Mouse (Mus musculus): Measurements from ENCODE around the gene N4bp2l2.
"Not testable (repeated sequence)": the region's sequence is repeated elsewhere in the genome, so short reads cannot be mapped to it uniquely, and the experiment has no call there.

- not testable (repeated sequence) for TF ChIP-seq CTCF, POLR2A (IDR thresholded peaks at IDR 0.05; ENCODE audit: extremely low read depth, insufficient read depth, low read length)
These were observed 6.6 kb downstream of the N4bp2l2 start for GRCm38 (mm10) chr5:150659425-150659824.
